Mouse (Mus musculus) megakaryocyte-erythroid progenitor cell, adult 5-6 weeks (primary cell): ENCODE measurements around the gene Wdhd1. TPM values are rescaled to one million over a fixed set of nuclear protein-coding genes. Genes with fewer than 3 reads are reported as not detected.

Source experiments
- ATAC-seq: replicated peaks from 2 replicates; pipeline ENCODE4 v1.8.0; 2016; ENCODE audit warnings: mild to moderate bottlenecking, inconsistent platforms; ENCODE audit not compliant: severe bottlenecking, poor library complexity, low FRiP score, low TSS enrichment
- total RNA-seq, 2 experiments: library from RNA; stranded (forward) in 1 of 2; stranded (reverse) in 1 of 2; fragments of 200-1000, 215-1000 nt in 1 of 2; fragments of >200 nt in 1 of 2; fragmentation: Nextera tagmentation in 1 of 2; gene quantifications; 2 replicates each; pipeline ENCODE4 v1.2.3; 2014 to 2017

Gene Wdhd1
- total RNA-seq, 2 experiments from 2014 or later = 89.1 to 121 TPM

- no peak for ATAC-seq
These were observed 84.8 kb downstream of the Wdhd1 start for GRCm38 (mm10) chr14:47191861-47192260.

Other genes starting within 250 kb of the Wdhd1 start
- gene Gch1, start 87.4 kb downstream of the Wdhd1 start, total RNA-seq (2014; fragmentation: Nextera tagmentation) = 1.9 and 4.1 TPM in 2 replicates
- 2.6 and 3.5 TPM in 2 replicates for gene Gch1, start 87.4 kb downstream of the Wdhd1 start, total RNA-seq (2017)
- 26.8 and 39.5 TPM in 2 replicates for gene Socs4, start 74 bp upstream of the Wdhd1 start, total RNA-seq (2014; fragmentation: Nextera tagmentation)
- 20.5 and 25.6 TPM in 2 replicates for gene Socs4, start 74 bp upstream of the Wdhd1 start, total RNA-seq (2017)
- gene Mapk1ip1l, start 21.4 kb upstream of the Wdhd1 start, total RNA-seq (2014; fragmentation: Nextera tagmentation) = 82.4 and 115 TPM in 2 replicates
- 46.1 and 59.3 TPM in 2 replicates for gene Mapk1ip1l, start 21.4 kb upstream of the Wdhd1 start, total RNA-seq (2017)
- gene Lgals3, start 90.9 kb upstream of the Wdhd1 start, total RNA-seq (2014; fragmentation: Nextera tagmentation) = 0.92 and 5.8 TPM in 2 replicates
- gene Lgals3, start 90.9 kb upstream of the Wdhd1 start, total RNA-seq (2017) = not detected in 2 replicates
- gene Dlgap5, start 141.6 kb upstream of the Wdhd1 start, total RNA-seq (2014; fragmentation: Nextera tagmentation) = 44.5 and 50.6 TPM in 2 replicates
- gene Dlgap5, start 141.6 kb upstream of the Wdhd1 start, total RNA-seq (2017) = 60.7 and 70.5 TPM in 2 replicates
- 11.2 and 14.5 TPM in 2 replicates for gene Fbxo34, start 173.6 kb upstream of the Wdhd1 start, total RNA-seq (2014; fragmentation: Nextera tagmentation)
- gene Fbxo34, start 173.6 kb upstream of the Wdhd1 start, total RNA-seq (2017) = 16.0 and 29.2 TPM in 2 replicates